Mouse (Mus musculus): Measurements from ENCODE around the gene Zfp207. TPM values are rescaled to one million over a fixed set of nuclear protein-coding genes. Genes with fewer than 3 reads are reported as not detected.

The Zfp207 gene
- total and polyA plus RNA-seq, 3 experiments, result 137 to 296 (median 231) TPM

DNA sequence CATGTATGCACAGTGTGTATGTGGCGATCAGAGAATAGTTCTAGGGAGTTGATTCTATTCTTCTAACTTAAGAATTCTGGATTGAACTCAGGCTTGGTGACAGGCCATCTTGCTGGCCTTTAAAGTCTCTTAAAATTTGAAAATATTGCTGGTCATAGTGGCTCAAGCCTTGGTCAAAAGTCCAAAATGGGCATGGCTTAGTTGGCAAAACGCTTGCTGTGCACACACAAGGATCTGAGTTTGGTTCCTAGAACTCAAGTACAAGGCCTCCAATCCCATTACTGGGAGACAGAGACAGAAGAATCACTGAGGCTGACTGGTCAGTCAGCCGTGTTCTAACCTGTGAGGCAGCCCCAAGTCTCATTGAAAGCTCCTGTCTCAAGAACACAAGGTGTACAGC is 63.8 kb downstream of the Zfp207 start:
- TF ChIP-seq UBTF (IDR thresholded peaks at IDR 0.05; ENCODE audit: low read depth, low read length) (no peak), ELF1 (IDR thresholded peaks at IDR 0.05; ENCODE audit: low read depth, low read length) (no peak), MAFK (IDR thresholded peaks at IDR 0.05; ENCODE audit: insufficient replicate concordance, low read length) (no peak), HCFC1 (IDR thresholded peaks at IDR 0.05; ENCODE audit: low read depth, low read length) (no peak), RAD21 (IDR thresholded peaks at IDR 0.05; ENCODE audit: low read depth, low read length) (no peak), MAX (IDR thresholded peaks at IDR 0.05; ENCODE audit: low read length) (no peak), NRF1 (IDR thresholded peaks at IDR 0.05; ENCODE audit: low read depth, low read length) (no peak), E2F4 (IDR thresholded peaks at IDR 0.05; ENCODE audit: insufficient replicate concordance, low read depth, low read length) (no peak), EP300 (IDR thresholded peaks at IDR 0.05; ENCODE audit: low read length) (no peak)
- no peak overlapping the region for H3K4me2 ChIP-seq (ENCODE audit: insufficient read depth, low read depth, poor library complexity, severe bottlenecking)
- dilution Hi-C loops (cut with MboI; ENCODE audit: extremely low pct_ligation_motif_present, extremely low pct_unique_long_range_greater_than_20kb, low sequenced_read_pairs) (no loop called here), in situ Hi-C loops (cut with MboI; ENCODE audit: low pct_ligation_motif_present, low pct_unique_long_range_greater_than_20kb, low sequenced_read_pairs) (no loop called here)
- no peak for DNase-seq (ENCODE audit: extremely low read depth)
- H3K36me3 ChIP-seq (replicated peaks in 1 of 2; ENCODE audit: control insufficient read depth in 1 of 2, insufficient read depth in 1 of 2, low read length in 1 of 2), result peaks cover 46 to 90% of the 10 kb centered on the region in 2 experiments
- no peak overlapping the region for H3K4me3 ChIP-seq (replicated peaks in 1 of 3; ENCODE audit: low read depth in 2 of 3, low read length in 2 of 3, poor library complexity in 1 of 3)
- H3K27me3 ChIP-seq (replicated peaks), result no peaks in the 10 kb centered on the region
- no peaks in the 10 kb centered on the region for H3K4me1 ChIP-seq (ENCODE audit: control insufficient read depth in 1 of 2, insufficient read depth in 2 of 2)
- H3K9ac ChIP-seq (ENCODE audit: insufficient read depth, low read depth), result no peak overlapping the region
- peaks cover 52% of the 10 kb centered on the region for H3K79me2 ChIP-seq (replicated peaks; ENCODE audit: control insufficient read depth, extremely low read depth, insufficient read depth, poor library complexity, severe bottlenecking)
- H3K27ac ChIP-seq (ENCODE audit: insufficient read depth, low read depth), result no peak overlapping the region
- no peaks in the 10 kb centered on the region for H3K9me3 ChIP-seq (replicated peaks; ENCODE audit: low read length)

DNA sequence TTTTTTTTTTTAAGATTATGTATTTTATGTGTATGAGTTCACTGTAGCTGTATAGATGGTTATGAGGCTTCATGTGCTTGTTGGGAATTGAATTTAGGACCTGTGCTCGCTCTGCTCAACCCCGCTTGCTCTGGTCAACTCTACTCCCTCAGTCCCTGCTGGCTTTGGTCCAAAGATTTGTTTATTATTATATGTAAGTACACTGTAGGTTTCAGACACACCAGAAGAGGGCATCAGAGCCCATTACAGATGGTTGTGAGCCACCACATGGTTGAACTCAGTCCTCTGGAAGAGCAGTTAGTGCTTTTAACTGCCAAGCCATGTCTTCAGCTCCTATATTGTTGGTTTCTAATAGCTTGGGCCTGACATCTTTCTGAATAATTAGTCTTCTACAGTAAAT is 66.8 kb downstream of the Zfp207 start:
- no peak overlapping the region for H3K9ac ChIP-seq (ENCODE audit: insufficient read depth, low read depth)
- H3K4me3 ChIP-seq (replicated peaks in 1 of 3; ENCODE audit: low read depth in 2 of 3, low read length in 2 of 3, poor library complexity in 1 of 3), result no peak overlapping the region
- H3K27me3 ChIP-seq (replicated peaks), result no peaks in the 10 kb centered on the region
- dilution Hi-C loops (cut with MboI; ENCODE audit: extremely low pct_ligation_motif_present, extremely low pct_unique_long_range_greater_than_20kb, low sequenced_read_pairs), result no loop called here
- no peaks in the 10 kb centered on the region for H3K9me3 ChIP-seq (replicated peaks; ENCODE audit: low read length)
- TF ChIP-seq USF1 (IDR thresholded peaks at IDR 0.05; ENCODE audit: low read depth, low read length) (no peak), CTCF (conservative IDR thresholded peaks at IDR 0.05 in 1 of 2, IDR thresholded peaks at IDR 0.05 in 1 of 2; ENCODE audit: low read depth in 2 of 2, low read length in 2 of 2) (peak in 1 of 2 experiments; percentile 19; a peak in 1 of 4 replicates)
- DNase-seq (ENCODE audit: extremely low read depth), result no peak
- H3K36me3 ChIP-seq (replicated peaks in 1 of 2; ENCODE audit: control insufficient read depth in 1 of 2, insufficient read depth in 1 of 2, low read length in 1 of 2), result peaks cover 50 to 92% of the 10 kb centered on the region in 2 experiments
- H3K27ac ChIP-seq (ENCODE audit: insufficient read depth, low read depth), result no peak overlapping the region
- no peak overlapping the region for H3K4me2 ChIP-seq (ENCODE audit: insufficient read depth, low read depth, poor library complexity, severe bottlenecking)
- no peaks in the 10 kb centered on the region for H3K4me1 ChIP-seq (ENCODE audit: control insufficient read depth in 1 of 2, insufficient read depth in 2 of 2)
- H3K79me2 ChIP-seq (replicated peaks; ENCODE audit: control insufficient read depth, extremely low read depth, insufficient read depth, poor library complexity, severe bottlenecking), result peaks cover 61% of the 10 kb centered on the region
- in situ Hi-C loops (cut with MboI; ENCODE audit: low pct_ligation_motif_present, low pct_unique_long_range_greater_than_20kb, low sequenced_read_pairs), result loop anchor here (25.0 kb wide), 1 partner anchor 362 kb away; the partner anchor contains the start of gene Tmem98

DNA sequence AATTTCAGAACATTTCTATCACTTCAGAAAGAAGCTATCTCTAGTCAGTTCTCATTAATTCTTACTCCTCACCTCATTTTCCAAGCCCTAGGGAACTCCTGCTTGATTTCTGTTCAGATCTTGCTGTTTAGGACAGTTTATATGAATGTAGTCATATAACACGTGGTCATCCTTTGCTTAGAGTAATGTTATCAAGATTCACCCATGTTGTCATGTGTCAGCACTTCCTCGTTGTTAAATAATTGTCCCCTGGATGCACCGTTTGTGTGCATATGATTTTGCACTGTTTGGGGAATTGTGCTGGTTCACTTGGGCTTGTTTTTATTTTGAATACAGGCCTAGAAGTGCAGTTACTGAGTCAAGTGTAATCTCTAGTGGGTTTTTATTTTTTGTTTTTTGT is 69.2 kb downstream of the Zfp207 start:
- no peak overlapping the region for H3K9ac ChIP-seq (ENCODE audit: insufficient read depth, low read depth)
- peaks cover 54 to 92% of the 10 kb centered on the region in 2 experiments for H3K36me3 ChIP-seq (replicated peaks in 1 of 2; ENCODE audit: control insufficient read depth in 1 of 2, insufficient read depth in 1 of 2, low read length in 1 of 2)
- dilution Hi-C loops (cut with MboI; ENCODE audit: extremely low pct_ligation_motif_present, extremely low pct_unique_long_range_greater_than_20kb, low sequenced_read_pairs), result no loop called here
- no peak overlapping the region for H3K4me3 ChIP-seq (replicated peaks in 1 of 3; ENCODE audit: low read depth in 2 of 3, low read length in 2 of 3, poor library complexity in 1 of 3)
- H3K27me3 ChIP-seq (replicated peaks), result no peaks in the 10 kb centered on the region
- in situ Hi-C loops (cut with MboI; ENCODE audit: low pct_ligation_motif_present, low pct_unique_long_range_greater_than_20kb, low sequenced_read_pairs), result loop anchor here (25.0 kb wide), 1 partner anchor 360 kb away; the partner anchor contains the start of gene Tmem98
- H3K4me1 ChIP-seq (ENCODE audit: control insufficient read depth in 1 of 2, insufficient read depth in 2 of 2), result no peaks in the 10 kb centered on the region
- no peak overlapping the region for H3K4me2 ChIP-seq (ENCODE audit: insufficient read depth, low read depth, poor library complexity, severe bottlenecking)
- no peak for DNase-seq (ENCODE audit: extremely low read depth)
- H3K9me3 ChIP-seq (replicated peaks; ENCODE audit: low read length), result no peaks in the 10 kb centered on the region
- H3K79me2 ChIP-seq (replicated peaks; ENCODE audit: control insufficient read depth, extremely low read depth, insufficient read depth, poor library complexity, severe bottlenecking), result peaks cover 65% of the 10 kb centered on the region
- TF ChIP-seq NRF1 (IDR thresholded peaks at IDR 0.05; ENCODE audit: low read depth, low read length) (no peak), SIN3A (IDR thresholded peaks at IDR 0.05; ENCODE audit: low read length) (no peak), JUND (conservative IDR thresholded peaks at IDR 0.05; ENCODE audit: low read depth, low read length) (no peak), MAFK (IDR thresholded peaks at IDR 0.05; ENCODE audit: insufficient replicate concordance, low read length) (no peak), MAX (IDR thresholded peaks at IDR 0.05; ENCODE audit: low read length) (no peak), NELFE (IDR thresholded peaks at IDR 0.05; ENCODE audit: low read depth, low read length) (no peak), ZC3H11A (IDR thresholded peaks at IDR 0.05; ENCODE audit: low read depth, low read length) (no peak), USF1 (IDR thresholded peaks at IDR 0.05; ENCODE audit: low read depth, low read length) (no peak), EP300 (IDR thresholded peaks at IDR 0.05; ENCODE audit: low read length) (no peak), TBP (conservative IDR thresholded peaks at IDR 0.05; ENCODE audit: low read depth, low read length) (no peak), ZNF384 (IDR thresholded peaks at IDR 0.05; ENCODE audit: low read depth, low read length) (no peak)
- no peak overlapping the region for H3K27ac ChIP-seq (ENCODE audit: insufficient read depth, low read depth)
